Mouse (Mus musculus) urinary bladder, postnatal 14 days (tissue): Measurements from ENCODE around the gene Ahsg.

Experiments
- DNase-seq: peaks from one replicate; pipeline ENCODE4 v3.0.0; 2021; ENCODE audit warnings: low spot score

The Ahsg gene

GRCm38 (mm10) chr16:22888835-22889234 lies 2.2 kb upstream of the Ahsg start:
- no peak for DNase-seq

GRCm38 (mm10) chr16:22889716-22890115 lies 1.4 kb upstream of the Ahsg start:
- DNase-seq, result no peak

GRCm38 (mm10) chr16:22891733-22892154 lies 667 bp downstream of the Ahsg start:
- no peak for DNase-seq

GRCm38 (mm10) chr16:22894095-22894494 lies 3.0 kb downstream of the Ahsg start:
- DNase-seq, result no peak

GRCm38 (mm10) chr16:22896618-22897017 lies 5.5 kb downstream of the Ahsg start:
- DNase-seq, result no peak

- no peak for DNase-seq
Measured at GRCm38 (mm10) chr16:22899346-22899745, 8.3 kb downstream of the Ahsg start.

GRCm38 (mm10) chr16:22899866-22900570 lies 8.9 kb downstream of the Ahsg start:
- no peak for DNase-seq

GRCm38 (mm10) chr16:22901326-22901725 lies 10.2 kb downstream of the Ahsg start:
- DNase-seq, result no peak

- DNase-seq, result no peak
Measured at GRCm38 (mm10) chr16:22909290-22909689, 18.2 kb downstream of the Ahsg start.

GRCm38 (mm10) chr16:22911986-22912385 lies 20.9 kb downstream of the Ahsg start:
- no peak for DNase-seq

- no peak for DNase-seq
Measured at GRCm38 (mm10) chr16:22912886-22913285, 21.8 kb downstream of the Ahsg start.

- DNase-seq, result no peak
Measured at GRCm38 (mm10) chr16:22914276-22914675, 23.2 kb downstream of the Ahsg start.

- DNase-seq, result no peak
Measured at GRCm38 (mm10) chr16:22918034-22918433, 27.0 kb downstream of the Ahsg start, which contains the start of gene Fetub. Gene Fetub (plus strand): TSS chr16:22918334.

- no peak for DNase-seq
Measured at GRCm38 (mm10) chr16:22918664-22919312, 27.7 kb downstream of the Ahsg start.

- DNase-seq, result peak; percentile 58
Measured at GRCm38 (mm10) chr16:22919971-22920854, 29.1 kb downstream of the Ahsg start.

- no peak for DNase-seq
Measured at GRCm38 (mm10) chr16:22921761-22922160, 30.7 kb downstream of the Ahsg start.

- no peak for DNase-seq
Measured at GRCm38 (mm10) chr16:22922433-22922832, 31.4 kb downstream of the Ahsg start.

- DNase-seq, result no peak
Measured at GRCm38 (mm10) chr16:22929575-22929974, 38.5 kb downstream of the Ahsg start.

- DNase-seq, result no peak
Measured at GRCm38 (mm10) chr16:22931431-22932200, 40.5 kb downstream of the Ahsg start.

- no peak for DNase-seq
Measured at GRCm38 (mm10) chr16:22937631-22938030, 46.6 kb downstream of the Ahsg start.

- no peak for DNase-seq
Measured at GRCm38 (mm10) chr16:22938541-22938940, 47.5 kb downstream of the Ahsg start.
